Mouse (Mus musculus): Measurements from ENCODE around the gene Thbs2. TPM values are rescaled to one million over a fixed set of nuclear protein-coding genes. Genes with fewer than 3 reads are reported as not detected.

The Thbs2 gene
- total and polyA plus RNA-seq, 2 experiments = 0.92 to 2.1 TPM

DNA sequence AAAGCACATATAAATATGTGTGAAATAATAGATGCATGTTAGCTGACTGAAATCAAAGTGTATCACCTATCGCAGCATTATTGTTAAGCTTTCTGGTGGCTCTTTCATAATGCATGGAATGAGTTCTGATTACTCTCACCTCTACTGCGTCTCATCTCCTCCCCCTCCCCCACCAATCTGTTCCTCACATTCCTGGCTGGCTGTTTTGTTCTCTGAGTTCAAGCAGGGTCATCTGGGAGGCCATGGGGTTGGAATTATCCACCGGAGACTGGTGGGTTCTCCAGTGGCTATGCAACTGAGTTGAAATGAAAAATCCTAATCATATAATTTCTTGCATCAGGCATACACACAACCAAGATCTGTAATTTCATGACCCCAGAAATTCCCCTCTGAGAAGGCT is 33.4 kb upstream of the Thbs2 start:
- Histone ChIP-seq H3K36me3 (ENCODE audit: control insufficient read depth, insufficient read depth, low read length) (no peaks in the 10 kb centered on the region), H3K27me3 (ENCODE audit: control insufficient read depth, insufficient read depth, low read length) (no peaks in the 10 kb centered on the region), H3K27ac (replicated peaks; ENCODE audit: insufficient read depth, low read depth, low read length) (no peak overlapping the region), H3K4me1 (ENCODE audit: control insufficient read depth, insufficient read depth, low read length) (no peaks in the 10 kb centered on the region), H3K79me2 (ENCODE audit: control insufficient read depth, insufficient read depth, low read length) (no peaks in the 10 kb centered on the region), H3K9ac (ENCODE audit: low read depth, low read length) (no peak overlapping the region), H3K4me3 (ENCODE audit: insufficient read depth, low read depth, low read length) (no peak overlapping the region)
- TF ChIP-seq CTCF (IDR thresholded peaks at IDR 0.05; ENCODE audit: low read depth, low read length) (no peak), POLR2A (IDR thresholded peaks at IDR 0.05; ENCODE audit: extremely low read depth, insufficient read depth, low read length) (no peak)
- 46% methylated on average over 3 of the region's 3 CpGs for WGBS
- DNase-seq (ENCODE audit: extremely low read depth, low read depth, low spot score) = no peak

DNA sequence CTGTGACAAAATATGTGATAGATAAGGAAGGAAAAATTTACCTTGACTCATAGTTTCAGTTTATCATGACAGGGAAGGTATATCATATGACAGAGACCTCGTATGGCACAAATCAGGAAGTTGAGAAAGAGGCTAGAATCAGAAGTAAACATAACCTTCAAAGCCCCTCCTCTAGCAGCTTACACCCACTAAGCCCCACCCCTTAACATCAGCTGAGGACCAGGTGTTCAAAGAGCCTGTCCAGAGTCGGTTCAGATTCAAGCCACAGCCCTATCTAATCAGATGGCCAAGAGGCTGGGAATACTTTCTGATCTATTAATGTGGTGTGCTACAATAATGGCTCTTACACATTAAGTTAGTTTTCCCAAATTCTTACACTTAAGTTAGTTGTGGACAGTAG is 30.8 kb upstream of the Thbs2 start:
- Histone ChIP-seq H3K4me3 (ENCODE audit: insufficient read depth, low read depth, low read length) (no peak overlapping the region), H3K79me2 (ENCODE audit: control insufficient read depth, insufficient read depth, low read length) (no peaks in the 10 kb centered on the region), H3K27me3 (ENCODE audit: control insufficient read depth, insufficient read depth, low read length) (no peaks in the 10 kb centered on the region), H3K4me1 (ENCODE audit: control insufficient read depth, insufficient read depth, low read length) (no peaks in the 10 kb centered on the region), H3K36me3 (ENCODE audit: control insufficient read depth, insufficient read depth, low read length) (no peaks in the 10 kb centered on the region), H3K9ac (ENCODE audit: low read depth, low read length) (no peak overlapping the region), H3K27ac (replicated peaks; ENCODE audit: insufficient read depth, low read depth, low read length) (no peak overlapping the region)
- WGBS = 21% methylated on average over 2 of the region's 2 CpGs
- TF ChIP-seq POLR2A (IDR thresholded peaks at IDR 0.05; ENCODE audit: extremely low read depth, insufficient read depth, low read length) (no peak), CTCF (IDR thresholded peaks at IDR 0.05; ENCODE audit: low read depth, low read length) (no peak)
- no peak for DNase-seq (ENCODE audit: extremely low read depth, low read depth, low spot score)

DNA sequence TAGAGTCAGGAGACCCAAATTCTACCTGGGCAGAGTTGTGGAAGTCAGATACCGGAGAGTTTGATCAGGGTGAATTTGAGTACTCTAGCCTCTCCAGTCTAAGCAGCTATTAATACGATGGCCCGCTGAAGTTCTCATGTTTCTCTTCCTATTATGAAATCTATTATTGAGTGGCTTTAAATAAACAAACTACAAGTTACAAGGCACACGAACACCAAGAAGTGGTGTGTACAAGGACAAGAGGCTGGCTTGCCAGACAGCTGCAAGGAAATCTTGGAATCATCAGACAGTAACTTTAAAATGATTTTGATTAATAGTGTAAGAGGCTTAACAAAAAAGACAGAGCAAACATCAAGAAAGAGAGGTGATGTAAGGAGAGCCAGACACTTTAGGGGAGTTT is 27.3 kb upstream of the Thbs2 start:
- no peaks in the 10 kb centered on the region for H3K36me3 ChIP-seq (ENCODE audit: control insufficient read depth, insufficient read depth, low read length)
- H3K4me1 ChIP-seq (ENCODE audit: control insufficient read depth, insufficient read depth, low read length) = no peaks in the 10 kb centered on the region
- H3K27me3 ChIP-seq (ENCODE audit: control insufficient read depth, insufficient read depth, low read length) = no peaks in the 10 kb centered on the region
- 68% methylated on average over 4 of the region's 4 CpGs for WGBS
- H3K4me3 ChIP-seq (ENCODE audit: insufficient read depth, low read depth, low read length) = no peak overlapping the region
- DNase-seq (ENCODE audit: extremely low read depth, low read depth, low spot score) = no peak
- no peak overlapping the region for H3K27ac ChIP-seq (replicated peaks; ENCODE audit: insufficient read depth, low read depth, low read length)
- TF ChIP-seq POLR2A (IDR thresholded peaks at IDR 0.05; ENCODE audit: extremely low read depth, insufficient read depth, low read length) (no peak), CTCF (IDR thresholded peaks at IDR 0.05; ENCODE audit: low read depth, low read length) (no peak)
- H3K79me2 ChIP-seq (ENCODE audit: control insufficient read depth, insufficient read depth, low read length) = no peaks in the 10 kb centered on the region
- no peak overlapping the region for H3K9ac ChIP-seq (ENCODE audit: low read depth, low read length)

DNA sequence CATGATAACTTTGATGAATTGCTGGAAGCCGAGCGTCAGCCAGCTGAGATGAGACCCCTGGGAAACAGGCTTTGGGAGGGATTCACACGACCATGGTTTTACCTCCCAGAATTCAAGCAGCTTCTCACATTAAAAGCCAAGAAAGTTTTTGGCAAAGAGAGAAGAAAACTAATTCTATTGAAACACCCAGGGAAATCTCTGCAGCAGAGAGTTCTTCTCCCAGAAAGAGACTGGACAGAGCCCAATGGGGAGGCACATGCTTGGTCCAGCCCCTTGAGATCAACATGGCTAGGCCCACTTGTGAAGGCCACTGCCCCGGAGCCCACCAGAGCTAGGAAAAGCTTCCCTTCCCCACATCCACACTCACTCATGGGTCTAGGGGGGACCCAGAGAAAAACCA is 26.9 kb upstream of the Thbs2 start:
- no peak overlapping the region for H3K9ac ChIP-seq (ENCODE audit: low read depth, low read length)
- no peak overlapping the region for H3K27ac ChIP-seq (replicated peaks; ENCODE audit: insufficient read depth, low read depth, low read length)

DNA sequence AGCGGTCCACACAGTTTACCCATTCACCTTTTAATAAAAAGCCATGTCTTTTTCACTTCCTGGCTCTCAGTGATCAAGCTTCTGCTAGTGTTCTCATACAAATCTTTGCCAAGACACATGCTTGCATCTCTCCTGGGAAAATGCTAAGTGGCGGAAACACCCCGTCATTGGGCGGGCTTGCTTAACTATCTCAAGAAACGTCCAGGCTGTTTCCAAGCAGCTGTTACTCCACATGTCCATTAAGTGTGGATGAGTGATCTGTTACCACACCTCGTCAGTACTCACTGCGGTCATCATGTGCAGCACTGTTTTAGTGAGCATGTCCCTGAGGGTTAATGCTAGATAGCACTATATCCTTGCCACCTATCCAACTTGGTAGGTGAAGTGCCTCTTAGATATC is 26.2 kb upstream of the Thbs2 start:
- no peaks in the 10 kb centered on the region for H3K79me2 ChIP-seq (ENCODE audit: control insufficient read depth, insufficient read depth, low read length)
- no peaks in the 10 kb centered on the region for H3K27me3 ChIP-seq (ENCODE audit: control insufficient read depth, insufficient read depth, low read length)
- H3K4me1 ChIP-seq (ENCODE audit: control insufficient read depth, insufficient read depth, low read length) = no peaks in the 10 kb centered on the region
- WGBS = 85% methylated on average over 7 of the region's 7 CpGs
- no peak for DNase-seq (ENCODE audit: extremely low read depth, low read depth, low spot score)
- no peak overlapping the region for H3K27ac ChIP-seq (replicated peaks; ENCODE audit: insufficient read depth, low read depth, low read length)
- no peak overlapping the region for H3K9ac ChIP-seq (ENCODE audit: low read depth, low read length)
- H3K4me3 ChIP-seq (ENCODE audit: insufficient read depth, low read depth, low read length) = no peak overlapping the region
- TF ChIP-seq CTCF (IDR thresholded peaks at IDR 0.05; ENCODE audit: low read depth, low read length) (no peak), POLR2A (IDR thresholded peaks at IDR 0.05; ENCODE audit: extremely low read depth, insufficient read depth, low read length) (no peak)
- H3K36me3 ChIP-seq (ENCODE audit: control insufficient read depth, insufficient read depth, low read length) = no peaks in the 10 kb centered on the region

More for the DNA sequence above, 26.9 kb upstream of the Thbs2 start:
- no peak for TF ChIP-seq POLR2A (IDR thresholded peaks at IDR 0.05; ENCODE audit: extremely low read depth, insufficient read depth, low read length)
- TF ChIP-seq CTCF (IDR thresholded peaks at IDR 0.05; ENCODE audit: low read depth, low read length) = no peak
- H3K36me3 ChIP-seq (ENCODE audit: control insufficient read depth, insufficient read depth, low read length) = no peaks in the 10 kb centered on the region
- H3K4me1 ChIP-seq (ENCODE audit: control insufficient read depth, insufficient read depth, low read length) = no peaks in the 10 kb centered on the region
- DNase-seq (ENCODE audit: extremely low read depth, low read depth, low spot score) = no peak
- no peak overlapping the region for H3K4me3 ChIP-seq (ENCODE audit: insufficient read depth, low read depth, low read length)
- no peaks in the 10 kb centered on the region for H3K27me3 ChIP-seq (ENCODE audit: control insufficient read depth, insufficient read depth, low read length)
- 70% methylated on average over 4 of the region's 4 CpGs for WGBS
- H3K79me2 ChIP-seq (ENCODE audit: control insufficient read depth, insufficient read depth, low read length) = no peaks in the 10 kb centered on the region

DNA sequence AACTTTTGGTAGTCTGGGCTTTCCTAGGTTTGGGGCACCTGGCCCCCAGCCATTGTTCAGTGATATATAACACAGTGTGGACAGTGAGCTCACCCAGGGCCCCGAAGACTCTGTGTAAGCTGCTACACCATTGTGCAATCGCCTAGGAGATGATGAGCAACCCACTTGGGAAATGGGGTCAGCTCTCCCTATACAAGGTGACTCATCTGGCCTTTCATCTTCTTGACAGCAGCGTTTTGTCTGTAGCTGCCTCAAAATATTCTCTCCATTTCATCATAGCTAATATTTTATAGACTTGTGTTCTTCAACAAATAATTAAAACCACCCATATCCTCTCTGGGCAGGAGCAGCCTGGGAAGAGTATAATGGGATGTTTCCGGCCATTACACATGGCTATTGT is 24.8 kb upstream of the Thbs2 start:
- WGBS = 73% methylated on average over 4 of the region's 4 CpGs
- Histone ChIP-seq H3K4me3 (ENCODE audit: insufficient read depth, low read depth, low read length) (no peak overlapping the region), H3K36me3 (ENCODE audit: control insufficient read depth, insufficient read depth, low read length) (no peaks in the 10 kb centered on the region), H3K27ac (replicated peaks; ENCODE audit: insufficient read depth, low read depth, low read length) (no peak overlapping the region), H3K9ac (ENCODE audit: low read depth, low read length) (no peak overlapping the region), H3K79me2 (ENCODE audit: control insufficient read depth, insufficient read depth, low read length) (no peaks in the 10 kb centered on the region), H3K27me3 (ENCODE audit: control insufficient read depth, insufficient read depth, low read length) (no peaks in the 10 kb centered on the region), H3K4me1 (ENCODE audit: control insufficient read depth, insufficient read depth, low read length) (no peaks in the 10 kb centered on the region)
- TF ChIP-seq CTCF (IDR thresholded peaks at IDR 0.05; ENCODE audit: low read depth, low read length) (no peak), POLR2A (IDR thresholded peaks at IDR 0.05; ENCODE audit: extremely low read depth, insufficient read depth, low read length) (no peak)
- no peak for DNase-seq (ENCODE audit: extremely low read depth, low read depth, low spot score)

Measured in liver, adult 2 months (tissue).